Mouse (Mus musculus): ENCODE measurements around the gene Lin7c.

DNA sequence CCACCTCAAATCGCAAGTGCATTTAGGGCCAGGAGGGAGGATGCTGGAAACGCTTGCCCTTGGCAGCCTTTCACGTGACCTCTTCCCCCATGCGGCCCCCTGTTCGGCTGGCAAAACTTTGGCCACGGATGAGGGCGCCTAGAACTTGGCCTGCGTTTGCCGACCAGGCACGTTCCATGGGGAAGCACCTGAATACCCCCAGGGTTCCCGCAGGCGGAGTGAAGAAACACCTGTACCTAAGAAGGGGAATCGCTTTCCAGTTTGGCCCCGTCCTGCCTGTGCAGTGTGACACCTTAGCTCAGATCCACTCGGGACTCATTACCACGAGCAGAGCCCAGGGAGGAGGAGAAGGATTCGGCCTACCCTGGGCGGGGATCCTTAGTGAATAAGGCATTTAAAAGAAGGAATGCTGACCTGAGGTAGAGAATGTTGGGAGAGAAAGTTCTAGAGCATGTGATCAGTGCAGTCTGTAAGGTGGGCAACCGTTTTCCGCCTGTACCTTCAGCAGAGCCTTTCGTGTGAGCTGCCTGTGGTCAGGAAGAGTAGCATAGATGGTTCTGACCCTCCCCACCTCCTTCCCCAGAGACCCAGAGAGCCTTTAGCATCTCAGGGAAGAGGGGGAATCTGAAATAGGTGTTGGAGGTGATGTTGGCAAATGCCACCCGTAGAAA is 28.1 kb downstream of the Lin7c start:
- TF ChIP-seq CTCF (IDR thresholded peaks at IDR 0.05; ENCODE audit: low read depth) (no peak), EP300 (IDR thresholded peaks at IDR 0.05; ENCODE audit: low read depth) (no peak)
